Mouse (Mus musculus) cerebellum, postnatal 36 days (tissue): Measurements from ENCODE around the gene Ptger4.

ENCODE experiments used
- DNase-seq, 2 experiments: peaks; one replicate each; pipeline ENCODE4 v3.0.0; 2021 to 2022; ENCODE audit warnings: mixed read lengths in 2 of 2

The Ptger4 gene

GRCm38 (mm10) chr15:5157386-5157785 is 86.6 kb downstream of the Ptger4 start:
- DNase-seq: no peak
